Mouse (Mus musculus) kidney, adult 2 months (tissue): ENCODE results near the gene Pds5a. TPM values are rescaled to one million over a fixed set of nuclear protein-coding genes. Genes with fewer than 3 reads are reported as not detected.

Source experiments
- DNase-seq: peaks from one replicate; pipeline ENCODE4 v3.0.0; 2021
- H3K27ac ChIP-seq: fragments of 200-500 bp; 2 replicates; pipeline ENCODE4 v1.5.1; 2012; ENCODE audit warnings: low read depth, low read length, control low read depth, inconsistent platforms; ENCODE audit not compliant: insufficient read depth
- H3K27me3 ChIP-seq: fragments of 200-500 bp; replicated peaks from 2 replicates; pipeline ENCODE4 v1.6.1; 2012; ENCODE audit warnings: mild to moderate bottlenecking, moderate library complexity, low read length, inconsistent platforms; ENCODE audit not compliant: control insufficient read depth, insufficient read depth
- H3K36me3 ChIP-seq: fragments of 200-500 bp; 2 replicates; pipeline ENCODE4 v1.6.1; 2012; ENCODE audit warnings: mild to moderate bottlenecking, moderate library complexity, low read length, inconsistent platforms; ENCODE audit not compliant: control insufficient read depth, insufficient read depth
- H3K4me1 ChIP-seq: fragments of 200-500 bp; 2 replicates; pipeline ENCODE4 v1.6.1; 2011; ENCODE audit warnings: low read length; ENCODE audit not compliant: control insufficient read depth, insufficient read depth
- H3K4me3 ChIP-seq: fragments of 200-500 bp; 2 replicates; pipeline ENCODE4 v1.5.1; 2011; ENCODE audit warnings: mild to moderate bottlenecking, low read depth, low read length, control low read depth; ENCODE audit not compliant: insufficient read depth
- CTCF ChIP-seq: fragments of 200-500 bp; conservative IDR thresholded peaks from 2 replicates; pipeline ENCODE4 v1.5.1; 2011; ENCODE audit warnings: low read depth, mild to moderate bottlenecking, control low read depth, low read length, moderate library complexity, mixed read lengths; ENCODE audit not compliant: insufficient read depth, insufficient read length
- POLR2A ChIP-seq: fragments of 200-500 bp; IDR thresholded peaks from one replicate; pipeline ENCODE4 v1.6.1; 2011; ENCODE audit warnings: low read depth, low read length, control low read depth
- WGBS: fragments of 180-500 bp; shearing (Covaris S2); methylation state at CpG from one replicate; pipeline ENCODE4 v1.1.7; 2018; 5-methylcytosine and 5-hydroxymethylcytosine counted together
- polyA plus RNA-seq: library from polyadenylated mRNA; depleted of rRNA; stranded (reverse); fragments of >200 nt; gene quantifications from 2 replicates; pipeline ENCODE4 v1.2.3, GENCODE M21; 2012

Gene Pds5a
- polyA plus RNA-seq, 1 experiment: 17.3 TPM

GRCm38 (mm10) chr5:65609769-65610168, 88.3 kb downstream of the Pds5a start:
- H3K4me1 ChIP-seq: peaks cover 7% of the 10 kb centered on the region; the same call in 1 of the 2 replicates
- peaks cover 3% of the 10 kb centered on the region; the same call in 1 of the 2 replicates for H3K36me3 ChIP-seq
- H3K27ac ChIP-seq: peak overlapping the region; percentile 76; the same call in 1 of the 2 replicates
- no peak for TF ChIP-seq CTCF
- DNase-seq: peak; percentile 88
- WGBS: 44% methylated on average over 5 of the region's 5 CpGs
- H3K27me3 ChIP-seq: no peaks in the 10 kb centered on the region
- no peak overlapping the region for H3K4me3 ChIP-seq

GRCm38 (mm10) chr5:65606820-65607219, 91.3 kb downstream of the Pds5a start:
- peak; percentile 44 for DNase-seq
- 89% methylated on average over 1 of the region's 1 CpGs for WGBS

GRCm38 (mm10) chr5:65599681-65600080, 98.4 kb downstream of the Pds5a start:
- no peaks in the 10 kb centered on the region for H3K4me1 ChIP-seq
- 85% methylated on average over 7 of the region's 7 CpGs for WGBS
- TF ChIP-seq POLR2A: no peak
- no peak for TF ChIP-seq CTCF
- H3K36me3 ChIP-seq: peaks cover 1% of the 10 kb centered on the region; the same call in 1 of the 2 replicates
- no peak for DNase-seq
- no peak overlapping the region for H3K27ac ChIP-seq
- no peaks in the 10 kb centered on the region for H3K27me3 ChIP-seq
- H3K4me3 ChIP-seq: no peak overlapping the region

More at GRCm38 (mm10) chr5:65606820-65607219, 91.3 kb downstream of the Pds5a start:
- Histone ChIP-seq H3K4me3 (no peak overlapping the region), H3K36me3 (no peaks in the 10 kb centered on the region), H3K4me1 (peaks cover 7% of the 10 kb centered on the region; the same call in 1 of the 2 replicates), H3K27ac (no peak overlapping the region), H3K27me3 (no peaks in the 10 kb centered on the region)
- TF ChIP-seq CTCF: no peak
- no peak for TF ChIP-seq POLR2A

GRCm38 (mm10) chr5:65592421-65592820, 105.7 kb downstream of the Pds5a start:
- TF ChIP-seq POLR2A (no peak), CTCF (no peak)
- H3K4me1 ChIP-seq: no peaks in the 10 kb centered on the region
- H3K27me3 ChIP-seq: no peaks in the 10 kb centered on the region
- DNase-seq: no peak
- WGBS: 84% methylated on average over 2 of the region's 2 CpGs
- H3K4me3 ChIP-seq: no peak overlapping the region
- peaks cover 1% of the 10 kb centered on the region; the same call in 1 of the 2 replicates for H3K36me3 ChIP-seq
- no peak overlapping the region for H3K27ac ChIP-seq

GRCm38 (mm10) chr5:65590199-65590598, 107.9 kb downstream of the Pds5a start:
- H3K4me3 ChIP-seq: no peak overlapping the region

GRCm38 (mm10) chr5:65586291-65586690, 111.8 kb downstream of the Pds5a start:
- no peaks in the 10 kb centered on the region for H3K27me3 ChIP-seq
- DNase-seq: peak; percentile 58

More at GRCm38 (mm10) chr5:65590199-65590598, 107.9 kb downstream of the Pds5a start:
- Histone ChIP-seq H3K4me1 (no peaks in the 10 kb centered on the region), H3K27me3 (no peaks in the 10 kb centered on the region), H3K36me3 (no peaks in the 10 kb centered on the region; the same call in 1 of the 2 replicates), H3K27ac (no peak overlapping the region)
- DNase-seq: no peak
- no peak for TF ChIP-seq POLR2A
- TF ChIP-seq CTCF: no peak
- 61% methylated on average over 1 of the region's 1 CpGs for WGBS

GRCm38 (mm10) chr5:65578545-65578944, 119.5 kb downstream of the Pds5a start:
- no peaks in the 10 kb centered on the region; the same call in 1 of the 2 replicates for H3K4me1 ChIP-seq

More at GRCm38 (mm10) chr5:65586291-65586690, 111.8 kb downstream of the Pds5a start:
- TF ChIP-seq CTCF (no peak), POLR2A (no peak)
- H3K4me1 ChIP-seq: no peaks in the 10 kb centered on the region
- H3K36me3 ChIP-seq: peaks cover 2% of the 10 kb centered on the region; the same call in 1 of the 2 replicates
- H3K27ac ChIP-seq: no peak overlapping the region
- 47% methylated on average over 5 of the region's 5 CpGs for WGBS
- no peak overlapping the region for H3K4me3 ChIP-seq

More at GRCm38 (mm10) chr5:65578545-65578944, 119.5 kb downstream of the Pds5a start:
- WGBS: 78% methylated on average over 3 of the region's 3 CpGs
- Histone ChIP-seq H3K36me3 (peaks cover 2% of the 10 kb centered on the region; the same call in 1 of the 2 replicates), H3K4me3 (no peak overlapping the region), H3K27me3 (no peaks in the 10 kb centered on the region), H3K27ac (no peak overlapping the region)
- no peak for DNase-seq
- TF ChIP-seq POLR2A (no peak), CTCF (no peak)
